Mouse (Mus musculus) ES-Bruce4 (cell line): ENCODE measurements around the gene Nipal4.

Experiments used
- CTCF ChIP-seq: IDR thresholded peaks from one replicate; pipeline ENCODE4 v1.8.1; 2011; ENCODE audit warnings: low read depth, low read length
- EP300 ChIP-seq: IDR thresholded peaks from 2 replicates; pipeline ENCODE4 v1.6.1; 2011; ENCODE audit warnings: low read depth, low read length; ENCODE audit not compliant: insufficient read depth

- TF ChIP-seq CTCF (no peak), EP300 (no peak)
Measured at GRCm38 (mm10) chr11:46169908-46170307, 3.6 kb upstream of the Nipal4 start.
